Mouse (Mus musculus) brain, embryonic 14.5 days (tissue): ENCODE results near the gene Gsdma.

Experiments
- CTCF ChIP-seq: fragments of 200-500 bp; IDR thresholded peaks from 2 replicates; pipeline ENCODE4 v1.5.1; 2012; ENCODE audit warnings: inconsistent platforms, mild to moderate bottlenecking, moderate library complexity, borderline replicate concordance; ENCODE audit not compliant: insufficient read depth, insufficient read length; ENCODE audit errors: extremely low read depth
- POLR2A ChIP-seq: fragments of 200-500 bp; IDR thresholded peaks from 2 replicates; pipeline ENCODE4 v1.6.1; 2012; ENCODE audit warnings: mild to moderate bottlenecking, inconsistent platforms, borderline replicate concordance; ENCODE audit not compliant: poor library complexity, insufficient read depth, insufficient read length, severe bottlenecking; ENCODE audit errors: extremely low read depth

DNA sequence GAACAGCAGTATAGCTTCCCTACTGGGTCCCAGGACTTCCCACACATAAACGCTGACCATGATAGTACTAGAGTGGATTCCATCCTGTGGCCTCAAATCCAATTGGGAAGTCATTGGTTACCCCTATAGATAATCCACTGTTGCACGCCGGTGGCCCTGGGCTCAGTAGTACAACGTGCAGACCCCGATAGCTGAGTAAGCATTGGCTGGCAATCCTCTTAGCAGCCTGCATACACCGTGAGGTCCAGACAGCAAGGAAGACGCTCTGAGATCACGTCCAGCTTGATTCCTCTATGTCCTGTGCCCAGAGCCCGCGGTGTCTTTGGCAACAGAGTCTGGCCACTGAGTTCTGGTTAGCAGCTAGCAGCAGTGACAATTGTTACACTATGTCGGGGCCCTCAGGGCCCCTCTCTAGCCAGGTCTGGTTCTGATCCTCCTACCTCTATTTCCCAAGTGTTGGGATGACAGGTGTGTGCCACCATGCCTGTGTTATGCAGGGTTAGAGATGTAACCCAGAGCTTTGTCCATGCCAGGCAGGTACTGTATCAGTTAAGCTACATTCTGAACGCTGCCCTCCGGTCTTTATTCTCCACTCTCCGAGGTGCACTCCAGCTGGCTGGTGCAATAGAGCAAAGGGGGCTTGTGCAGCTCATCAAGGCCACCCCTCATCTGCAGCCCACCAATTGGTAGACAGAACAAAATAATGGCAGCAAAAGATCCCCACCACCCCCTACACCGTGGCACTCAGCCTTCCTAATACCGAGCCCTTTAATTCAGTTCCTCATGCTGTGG lies 34.9 kb downstream of the Gsdma start:
- TF ChIP-seq CTCF: no peak
- no peak for TF ChIP-seq POLR2A
